Mouse (Mus musculus): Measurements from ENCODE around the gene Thoc5. TPM values are rescaled to one million over a fixed set of nuclear protein-coding genes. Genes with fewer than 3 reads are reported as not detected.

The Thoc5 gene
- 6.7 TPM for polyA plus RNA-seq (2014; fragmentation: Illumina TruSeq; extraction: RNeasy Lipid Tissue Mini Kit (QIAGEN cat#74804))

DNA sequence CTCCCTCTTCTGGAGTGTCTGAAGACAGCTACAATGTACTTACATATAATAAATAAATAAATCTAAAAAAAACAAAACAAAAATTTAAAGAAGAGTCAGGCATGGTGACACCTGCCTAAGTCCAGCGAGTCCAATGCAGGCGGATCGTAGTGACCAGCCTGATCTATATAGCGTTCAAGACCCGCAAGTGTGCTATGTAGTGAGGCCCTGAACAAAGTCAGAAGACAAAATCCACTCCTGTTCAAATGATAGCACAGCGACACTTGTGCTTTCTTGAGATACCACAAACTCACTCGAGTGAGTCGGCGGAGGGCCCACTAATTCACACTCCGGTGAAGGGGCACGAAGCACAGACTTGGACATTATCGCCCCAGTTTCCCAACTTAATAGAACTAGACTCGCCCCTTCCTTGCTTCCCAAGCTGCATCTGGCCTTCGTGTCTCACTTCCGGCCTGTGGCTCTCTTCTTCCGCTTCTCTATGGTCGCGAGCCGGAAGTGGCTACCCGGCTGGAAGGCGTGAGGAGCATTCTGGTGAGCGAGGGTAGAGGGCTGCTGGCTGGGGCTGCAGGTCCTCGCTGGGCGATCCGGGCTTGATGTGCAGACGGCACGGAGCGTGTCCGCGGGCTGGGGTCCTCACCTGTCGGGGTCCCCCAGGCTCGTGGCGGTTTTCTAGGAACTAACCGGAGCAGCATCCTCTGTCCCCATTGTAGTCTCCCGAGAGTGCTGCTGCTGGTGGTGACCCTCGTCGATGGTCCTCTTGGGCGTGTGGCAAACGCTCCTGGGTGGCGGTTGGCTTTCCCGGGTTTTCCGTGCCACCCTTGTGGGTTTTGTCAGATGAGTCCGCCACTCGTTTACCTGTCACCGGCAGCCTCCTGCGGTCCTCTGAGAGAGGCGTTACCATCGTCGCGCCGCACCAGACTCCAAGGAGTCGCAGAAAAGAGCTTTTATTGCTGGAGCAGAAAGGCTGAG is at the start of gene Thoc5:
Gene Thoc5, plus strand, starts transcription at position 473 of the 969 bp plus-strand sequence.

GRCm38 (mm10) chr11:4849258-4849943 is 45.7 kb upstream of the Thoc5 start, which contains the start of gene Nf2:
Gene Nf2 (minus strand): TSS chr11:4849536.

GRCm38 (mm10) chr11:4873755-4874475 is 21.2 kb upstream of the Thoc5 start, which contains the start of gene Nipsnap1:
Gene Nipsnap1 (plus strand): TSS chr11:4873951.

GRCm38 (mm10) chr11:4947813-4948174 is 52.7 kb downstream of the Thoc5 start, which contains the start of gene Nefh:
Gene Nefh (minus strand): TSS chr11:4948064.

Other genes with a start within 250 kb of the Thoc5 start
- 6.6 TPM for gene Uqcr10, start 191.0 kb upstream of the Thoc5 start, polyA plus RNA-seq (2014; fragmentation: Illumina TruSeq; extraction: RNeasy Lipid Tissue Mini Kit (QIAGEN cat#74804))
- gene Zmat5, start 190.6 kb upstream of the Thoc5 start, polyA plus RNA-seq (2014; fragmentation: Illumina TruSeq; extraction: RNeasy Lipid Tissue Mini Kit (QIAGEN cat#74804)), result not detected
- not detected for gene Cabp7, start 148.5 kb upstream of the Thoc5 start, polyA plus RNA-seq (2014; fragmentation: Illumina TruSeq; extraction: RNeasy Lipid Tissue Mini Kit (QIAGEN cat#74804))
- gene Nf2, start 45.8 kb upstream of the Thoc5 start, polyA plus RNA-seq (2014; fragmentation: Illumina TruSeq; extraction: RNeasy Lipid Tissue Mini Kit (QIAGEN cat#74804)), result 106 TPM
- 26.4 TPM for gene Nipsnap1, start 21.4 kb upstream of the Thoc5 start, polyA plus RNA-seq (2014; fragmentation: Illumina TruSeq; extraction: RNeasy Lipid Tissue Mini Kit (QIAGEN cat#74804))
- gene Nefh, start 52.7 kb downstream of the Thoc5 start, polyA plus RNA-seq (2014; fragmentation: Illumina TruSeq; extraction: RNeasy Lipid Tissue Mini Kit (QIAGEN cat#74804)), result 0.20 TPM
- gene Ap1b1, start 91.5 kb downstream of the Thoc5 start, polyA plus RNA-seq (2014; fragmentation: Illumina TruSeq; extraction: RNeasy Lipid Tissue Mini Kit (QIAGEN cat#74804)), result 48.5 TPM
- 20.1 TPM for gene Rasl10a, start 162.8 kb downstream of the Thoc5 start, polyA plus RNA-seq (2014; fragmentation: Illumina TruSeq; extraction: RNeasy Lipid Tissue Mini Kit (QIAGEN cat#74804))
- gene Gas2l1, start 170.0 kb downstream of the Thoc5 start, polyA plus RNA-seq (2014; fragmentation: Illumina TruSeq; extraction: RNeasy Lipid Tissue Mini Kit (QIAGEN cat#74804)), result 2.5 TPM
- 0.80 TPM for gene Rhbdd3, start 203.6 kb downstream of the Thoc5 start, polyA plus RNA-seq (2014; fragmentation: Illumina TruSeq; extraction: RNeasy Lipid Tissue Mini Kit (QIAGEN cat#74804))
- gene Ewsr1, start 203.9 kb downstream of the Thoc5 start, polyA plus RNA-seq (2014; fragmentation: Illumina TruSeq; extraction: RNeasy Lipid Tissue Mini Kit (QIAGEN cat#74804)), result 214 TPM

Data from ovary, adult 10 weeks (tissue).